Mouse (Mus musculus) kidney, embryonic 15.5 days (tissue): ENCODE data around the gene Chml. TPM values are rescaled to one million over a fixed set of nuclear protein-coding genes. Genes with fewer than 3 reads are reported as not detected.

Source experiments
- ATAC-seq: fragments of 200-750 bp; cut with Nextera tagmentation; replicated peaks from 2 replicates; pipeline ENCODE4 v1.8.0; 2017; ENCODE audit warnings: moderate TSS enrichment; ENCODE audit not compliant: low FRiP score
- H3K27ac ChIP-seq: fragments of 300-500 bp; sonication (generic); 2 replicates; pipeline ENCODE4 v1.5.1; 2015; ENCODE audit warnings: mild to moderate bottlenecking, inconsistent platforms
- H3K27me3 ChIP-seq: fragments of 300-500 bp; sonication (generic); 2 replicates; pipeline ENCODE4 v1.6.1; 2015; ENCODE audit warnings: inconsistent platforms
- H3K36me3 ChIP-seq: fragments of 300-500 bp; sonication (generic); 2 replicates; pipeline ENCODE4 v1.6.1; 2015; ENCODE audit warnings: inconsistent platforms
- H3K4me1 ChIP-seq: fragments of 300-500 bp; sonication (generic); 2 replicates; pipeline ENCODE4 v1.6.1; 2015; ENCODE audit warnings: inconsistent platforms
- H3K4me2 ChIP-seq: fragments of 300-500 bp; sonication (generic); 2 replicates; pipeline ENCODE4 v1.6.1; 2015; ENCODE audit warnings: moderate library complexity, mild to moderate bottlenecking, inconsistent platforms
- H3K4me3 ChIP-seq: fragments of 300-500 bp; sonication (generic); replicated peaks from 2 replicates; pipeline ENCODE4 v1.5.1; 2015; ENCODE audit warnings: mild to moderate bottlenecking, inconsistent platforms
- H3K9ac ChIP-seq: fragments of 300-500 bp; sonication (generic); 2 replicates; pipeline ENCODE4 v1.6.1; 2015; ENCODE audit warnings: mild to moderate bottlenecking, inconsistent platforms
- H3K9me3 ChIP-seq: fragments of 300-500 bp; sonication (generic); replicated peaks from 2 replicates; pipeline ENCODE4 v1.6.1; 2016; ENCODE audit warnings: inconsistent platforms
- WGBS: fragments of 180-500 bp; shearing (Covaris S2); methylation state at CpG from one replicate; pipeline ENCODE4 v1.1.7; 2015; ENCODE audit warnings: mixed read lengths; 5-methylcytosine and 5-hydroxymethylcytosine counted together
- polyA plus RNA-seq: library from polyadenylated mRNA; unstranded; fragments of >200 nt; fragmentation: Nextera tagmentation; extraction: Ambion mirVana; gene quantifications from 2 replicates; pipeline ENCODE4 v1.2.1, GENCODE M21; 2015

Chml gene
- polyA plus RNA-seq, 1 experiment from 2014 or later, result 3.4 TPM

- H3K27me3 ChIP-seq, result no peaks in the 10 kb centered on the region
- H3K4me1 ChIP-seq, result no peaks in the 10 kb centered on the region
- no peaks in the 10 kb centered on the region for H3K36me3 ChIP-seq
- no peak overlapping the region for H3K4me3 ChIP-seq
- no peak overlapping the region for H3K27ac ChIP-seq
- no peak overlapping the region for H3K9ac ChIP-seq
- no peak overlapping the region for H3K4me2 ChIP-seq
- no peaks in the 10 kb centered on the region for H3K9me3 ChIP-seq
- no peak for ATAC-seq
- WGBS, result 59% methylated on average over 5 of the region's 5 CpGs
Measured at GRCm38 (mm10) chr1:175643496-175644265, 49.0 kb downstream of the Chml start.

- H3K4me3 ChIP-seq, result no peak overlapping the region
- no peak overlapping the region for H3K27ac ChIP-seq
- H3K27me3 ChIP-seq, result no peaks in the 10 kb centered on the region
- H3K9me3 ChIP-seq, result no peaks in the 10 kb centered on the region
- no peak for ATAC-seq
- WGBS, result 81% methylated on average over 6 of the region's 6 CpGs
- H3K9ac ChIP-seq, result no peak overlapping the region
- no peaks in the 10 kb centered on the region for H3K36me3 ChIP-seq
- no peak overlapping the region for H3K4me2 ChIP-seq
- H3K4me1 ChIP-seq, result no peaks in the 10 kb centered on the region
Measured at GRCm38 (mm10) chr1:175640435-175641150, 52.1 kb downstream of the Chml start.

GRCm38 (mm10) chr1:175639072-175639471 lies 53.6 kb downstream of the Chml start:
- no peaks in the 10 kb centered on the region for H3K36me3 ChIP-seq
- H3K9ac ChIP-seq, result no peak overlapping the region
- 88% methylated on average over 7 of the region's 7 CpGs for WGBS
- no peak for ATAC-seq
- no peak overlapping the region for H3K4me2 ChIP-seq
- H3K27ac ChIP-seq, result no peak overlapping the region
- no peaks in the 10 kb centered on the region for H3K4me1 ChIP-seq
- H3K4me3 ChIP-seq, result no peak overlapping the region
- no peaks in the 10 kb centered on the region for H3K9me3 ChIP-seq
- no peaks in the 10 kb centered on the region for H3K27me3 ChIP-seq

GRCm38 (mm10) chr1:175637677-175638076 lies 55.0 kb downstream of the Chml start:
- Histone ChIP-seq H3K4me2 (no peak overlapping the region), H3K27me3 (no peaks in the 10 kb centered on the region), H3K4me3 (no peak overlapping the region), H3K4me1 (no peaks in the 10 kb centered on the region), H3K9ac (no peak overlapping the region), H3K9me3 (no peaks in the 10 kb centered on the region), H3K27ac (no peak overlapping the region), H3K36me3 (no peaks in the 10 kb centered on the region)
- 76% methylated on average over 7 of the region's 7 CpGs for WGBS
- no peak for ATAC-seq

- ATAC-seq, result no peak
- no peaks in the 10 kb centered on the region for H3K27me3 ChIP-seq
- H3K9ac ChIP-seq, result no peak overlapping the region
- H3K9me3 ChIP-seq, result no peaks in the 10 kb centered on the region
- WGBS, result 96% methylated on average over 14 of the region's 14 CpGs
- no peaks in the 10 kb centered on the region for H3K4me1 ChIP-seq
- H3K27ac ChIP-seq, result no peak overlapping the region
- no peak overlapping the region for H3K4me2 ChIP-seq
- no peak overlapping the region for H3K4me3 ChIP-seq
- H3K36me3 ChIP-seq, result no peaks in the 10 kb centered on the region
Measured at GRCm38 (mm10) chr1:175632470-175632869, 60.2 kb downstream of the Chml start.

Other genes with a start within 250 kb of the Chml start
- gene Rgs7, start 200.4 kb downstream of the Chml start, polyA plus RNA-seq, result 0.53 and 1.5 TPM in 2 replicates
- 0.25 and 0.37 TPM in 2 replicates for gene Kmo, start 72.5 kb downstream of the Chml start, polyA plus RNA-seq
- 127 and 133 TPM in 2 replicates for gene Fh1, start 67.3 kb downstream of the Chml start, polyA plus RNA-seq
- gene Opn3, start 125 bp downstream of the Chml start, polyA plus RNA-seq, result 8.1 and 9.6 TPM in 2 replicates
- 0.08 and 0.10 TPM in 2 replicates for gene Wdr64, start 5.7 kb upstream of the Chml start, polyA plus RNA-seq
- gene Exo1, start 187.7 kb upstream of the Chml start, polyA plus RNA-seq, result 79.9 and 86.9 TPM in 2 replicates
- 0.16 TPM in 1 of 2 replicates, not detected in the other for gene Gm38100, start 227.4 kb upstream of the Chml start, polyA plus RNA-seq